Mouse (Mus musculus): ENCODE results near the gene Naxd. TPM values are rescaled to one million over a fixed set of nuclear protein-coding genes. Genes with fewer than 3 reads are reported as not detected.
"Not testable (repeated sequence)": the region's sequence is repeated elsewhere in the genome, so short reads cannot be mapped to it uniquely, and the experiment has no call there.

Gene Naxd
- polyA plus RNA-seq, 1 experiment from 2014 or later = 52.1 TPM

DNA sequence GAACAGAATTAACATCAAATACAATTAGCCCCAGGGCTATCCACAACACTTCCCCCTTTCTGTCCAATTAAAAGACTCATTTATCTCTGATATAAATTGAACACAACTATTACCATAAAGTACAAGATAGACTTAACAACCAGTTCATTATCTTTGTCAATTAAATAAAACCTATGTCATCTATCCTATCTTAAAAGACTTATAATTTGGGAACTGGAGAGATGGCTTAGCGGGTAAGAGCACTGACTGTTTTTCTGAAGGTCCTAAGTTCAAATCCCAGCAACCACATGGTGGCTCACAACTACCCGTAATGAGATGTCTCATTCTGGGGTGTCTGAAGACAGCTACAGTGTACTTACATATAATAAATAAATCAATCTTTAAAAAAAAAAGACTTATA lies 5.0 kb upstream of the Naxd start:
- WGBS (ENCODE audit: insufficient replicate concordance) = 69% methylated on average over 2 of the region's 2 CpGs
- H3K4me3 ChIP-seq; H3K36me3 ChIP-seq; H3K4me2 ChIP-seq; ATAC-seq; H3K27ac ChIP-seq; H3K4me1 ChIP-seq; H3K9me3 ChIP-seq (replicated peaks); H3K9ac ChIP-seq: not testable (repeated sequence)
- H3K27me3 ChIP-seq (replicated peaks) = peaks cover 50% of the 10 kb centered on the region

DNA sequence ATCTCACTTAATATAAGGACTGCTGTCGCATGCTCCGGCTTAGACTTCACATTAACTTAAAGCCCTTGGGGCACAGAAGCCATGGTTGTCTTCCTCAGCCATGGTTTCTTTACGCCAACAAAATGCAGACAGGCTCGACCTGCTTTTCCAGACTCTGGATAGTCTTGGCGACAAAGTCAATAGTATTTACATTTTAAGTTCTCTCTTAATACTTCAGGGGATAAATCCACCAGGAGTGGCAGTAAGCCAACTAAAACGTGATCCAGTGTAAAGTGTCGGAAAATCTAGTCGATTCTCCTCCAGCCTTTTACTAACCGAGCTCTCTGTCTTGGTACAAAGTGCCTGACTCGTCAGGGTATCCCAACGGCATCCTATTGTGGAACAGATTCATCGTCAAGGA lies 975 bp downstream of the Naxd start:
- peaks cover 26% of the 10 kb centered on the region for H3K36me3 ChIP-seq
- no peak overlapping the region for H3K27ac ChIP-seq
- H3K27me3 ChIP-seq (replicated peaks) = 0 out of 2 replicates have a peak, but pooled peaks cover 12% of the 10 kb centered on the region
- peaks cover 33% of the 10 kb centered on the region for H3K4me1 ChIP-seq
- peak overlapping the region; percentile 95 for H3K9ac ChIP-seq
- ATAC-seq = no peak
- WGBS (ENCODE audit: insufficient replicate concordance) = 58% methylated on average over 12 of the region's 12 CpGs
- no peaks in the 10 kb centered on the region for H3K9me3 ChIP-seq (replicated peaks)
- H3K4me2 ChIP-seq = peak overlapping the region; percentile 83
- peak overlapping the region; percentile 95 for H3K4me3 ChIP-seq

DNA sequence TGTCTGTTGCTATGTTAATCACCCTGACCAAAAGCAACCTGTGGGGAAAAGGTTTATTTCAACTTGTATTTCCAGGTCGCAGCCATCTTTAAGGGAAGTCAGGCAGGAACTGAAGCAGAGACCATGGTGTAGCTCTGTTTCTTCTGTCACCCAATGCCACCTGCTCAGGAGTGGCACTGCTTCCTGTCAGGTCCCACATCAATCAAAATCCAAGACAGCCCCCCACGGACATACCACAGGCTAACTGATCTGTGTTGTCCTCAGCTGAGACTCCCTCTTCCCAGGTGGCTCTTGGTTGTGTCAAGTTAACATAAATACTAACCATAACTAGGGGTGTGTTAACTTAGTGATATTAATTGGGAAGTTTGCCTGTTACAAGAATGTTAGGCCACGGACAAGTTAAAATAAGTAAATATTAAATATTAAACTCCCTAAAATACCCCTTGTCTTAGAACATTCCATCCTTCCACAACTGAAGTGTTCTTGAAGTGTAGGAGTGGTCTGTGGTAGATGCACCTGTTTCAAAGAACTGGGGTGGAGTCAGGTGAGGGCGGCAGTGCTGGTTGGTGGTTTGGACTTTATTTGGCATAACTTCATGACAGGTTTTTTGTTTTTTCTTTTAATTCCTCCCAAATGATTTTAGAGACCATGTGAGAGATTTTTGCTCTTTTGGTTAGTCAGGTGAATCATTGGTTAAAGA lies 1.6 kb downstream of the Naxd start:
- Histone ChIP-seq H3K9ac (peak overlapping the region; percentile 95; the same call in 1 of the 2 replicates), H3K36me3 (peaks cover 33% of the 10 kb centered on the region), H3K4me2 (peak overlapping the region; percentile 83), H3K4me1 (peaks cover 33% of the 10 kb centered on the region), H3K27ac (no peak overlapping the region), H3K27me3 (replicated peaks) (0 out of 2 replicates have a peak, but pooled peaks cover 12% of the 10 kb centered on the region), H3K9me3 (replicated peaks) (no peaks in the 10 kb centered on the region), H3K4me3 (peak overlapping the region; percentile 95)
- no peak for ATAC-seq
- 65% methylated on average over 4 of the region's 4 CpGs for WGBS (ENCODE audit: insufficient replicate concordance)

DNA sequence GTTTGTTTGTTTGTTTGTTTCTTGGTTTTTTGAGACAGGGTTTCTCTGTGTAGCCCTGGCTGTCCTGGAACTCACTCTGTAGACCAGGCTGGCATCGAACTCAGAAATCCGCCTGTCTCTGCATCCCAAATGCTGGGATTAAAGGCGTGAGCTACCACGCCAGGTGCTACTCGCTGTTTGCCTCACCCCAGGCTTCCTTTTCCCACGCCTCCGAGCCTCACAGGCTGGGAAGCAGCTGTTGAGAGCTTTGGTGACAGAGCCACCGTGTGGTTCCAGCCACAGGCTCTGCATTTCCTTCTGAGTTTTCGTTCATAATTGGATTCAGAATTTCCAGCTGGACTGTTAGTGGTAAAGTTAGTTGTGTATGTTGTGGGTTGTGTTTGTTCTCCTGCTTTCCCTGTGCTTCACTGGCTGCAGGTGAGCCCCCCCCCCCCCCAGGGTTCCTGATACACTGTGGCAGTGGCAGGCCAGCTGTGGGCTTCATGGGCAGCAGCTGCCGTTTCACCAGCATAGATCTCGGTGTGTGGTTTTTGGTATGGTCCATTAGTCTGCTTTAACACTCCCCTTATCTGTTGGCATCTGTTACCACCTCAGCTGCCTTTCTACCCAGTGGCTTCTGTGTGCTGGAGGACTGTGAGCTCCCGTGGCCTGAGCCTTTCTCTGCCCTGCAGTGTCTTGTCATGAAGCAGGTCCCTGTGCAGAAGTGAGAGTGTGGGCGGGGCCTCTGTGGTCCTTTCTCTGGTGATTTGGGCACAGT lies 6.3 kb downstream of the Naxd start:
- H3K9ac ChIP-seq = no peak overlapping the region
- peaks cover 79% of the 10 kb centered on the region for H3K36me3 ChIP-seq
- H3K4me2 ChIP-seq = no peak overlapping the region
- H3K4me3 ChIP-seq = no peak overlapping the region
- no peaks in the 10 kb centered on the region for H3K9me3 ChIP-seq (replicated peaks)
- no peak overlapping the region for H3K27ac ChIP-seq
- 70% methylated on average over 13 of the region's 13 CpGs for WGBS (ENCODE audit: insufficient replicate concordance)
- no peaks in the 10 kb centered on the region for H3K27me3 ChIP-seq (replicated peaks)
- H3K4me1 ChIP-seq = peaks cover 19% of the 10 kb centered on the region
- ATAC-seq = no peak

DNA sequence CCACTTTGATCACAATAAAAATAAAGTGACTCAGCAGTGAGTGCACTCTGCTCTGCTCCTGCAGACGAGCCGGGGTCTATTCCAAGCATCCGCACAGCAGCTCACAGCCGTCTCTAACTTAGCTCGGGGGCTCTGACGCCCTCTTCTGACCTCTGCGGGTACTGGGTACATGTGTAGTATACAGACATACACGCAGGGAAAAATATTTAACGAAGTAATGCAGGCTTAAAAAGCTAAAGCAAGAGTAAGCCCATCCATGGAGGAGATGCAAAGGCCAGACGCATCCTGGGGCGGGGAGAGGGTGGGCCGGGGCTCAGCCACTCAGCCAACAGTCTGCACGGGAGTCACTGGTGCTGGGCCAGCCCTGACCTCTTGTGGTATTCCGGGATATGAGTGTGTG lies 8.8 kb downstream of the Naxd start:
- Histone ChIP-seq H3K36me3 (peaks cover 99% of the 10 kb centered on the region), H3K9me3 (replicated peaks) (no peaks in the 10 kb centered on the region), H3K27ac (no peak overlapping the region), H3K9ac (no peak overlapping the region), H3K27me3 (replicated peaks) (no peaks in the 10 kb centered on the region), H3K4me1 (peaks cover 5% of the 10 kb centered on the region; the same call in 1 of the 2 replicates), H3K4me2 (no peak overlapping the region), H3K4me3 (no peak overlapping the region)
- WGBS (ENCODE audit: insufficient replicate concordance) = 77% methylated on average over 14 of the region's 14 CpGs
- no peak for ATAC-seq

DNA sequence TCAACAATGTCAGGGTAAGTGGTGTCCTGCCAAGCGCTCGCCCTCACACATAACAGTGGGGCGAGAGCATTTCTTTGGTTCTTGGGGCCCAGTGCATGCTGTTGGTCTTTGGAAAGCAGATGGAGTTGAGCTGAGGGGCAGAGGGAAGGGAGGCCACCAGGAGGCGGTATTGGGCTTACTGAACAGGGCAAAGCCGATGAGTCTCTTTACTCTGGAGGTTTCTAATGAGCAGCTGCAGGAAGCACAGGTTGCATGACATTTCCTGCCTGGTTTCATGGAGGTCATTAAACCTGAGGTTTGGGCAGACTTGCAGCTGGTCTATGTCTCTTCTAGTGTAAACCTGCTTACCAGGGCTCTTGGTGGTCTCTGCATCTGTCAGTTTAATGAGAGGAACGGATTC lies 9.5 kb downstream of the Naxd start:
- H3K9me3 ChIP-seq (replicated peaks) = no peaks in the 10 kb centered on the region
- no peak overlapping the region for H3K4me3 ChIP-seq
- peaks cover 11% of the 10 kb centered on the region for H3K4me1 ChIP-seq
- no peak overlapping the region for H3K9ac ChIP-seq
- no peaks in the 10 kb centered on the region for H3K27me3 ChIP-seq (replicated peaks)
- no peak for ATAC-seq
- H3K36me3 ChIP-seq = peaks cover 99% of the 10 kb centered on the region
- no peak overlapping the region for H3K4me2 ChIP-seq
- H3K27ac ChIP-seq = no peak overlapping the region
- 70% methylated on average over 6 of the region's 6 CpGs for WGBS (ENCODE audit: insufficient replicate concordance)

DNA sequence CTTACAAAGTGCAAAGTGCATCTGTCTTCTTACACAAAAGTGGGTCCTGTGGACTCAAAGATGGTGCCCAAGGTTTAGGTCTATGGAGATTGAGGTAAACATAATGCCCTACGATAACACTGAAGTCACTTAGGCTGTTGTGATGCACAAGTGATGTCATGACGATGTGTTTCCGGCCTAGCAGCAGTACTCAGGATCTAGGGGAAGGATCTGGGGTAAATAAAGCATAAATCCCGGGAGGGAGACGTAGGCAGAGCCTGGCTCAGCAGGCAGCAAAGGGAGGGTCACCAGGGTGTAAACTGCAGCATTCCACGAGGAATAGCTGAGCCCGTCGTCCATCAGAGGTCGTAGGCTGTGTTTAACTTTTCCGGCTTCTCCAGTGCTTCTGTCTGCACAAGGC lies 11.6 kb downstream of the Naxd start:
- Histone ChIP-seq H3K9me3 (replicated peaks) (no peaks in the 10 kb centered on the region), H3K36me3 (peaks cover 99% of the 10 kb centered on the region), H3K9ac (no peak overlapping the region), H3K27me3 (replicated peaks) (no peaks in the 10 kb centered on the region), H3K4me3 (no peak overlapping the region), H3K4me1 (peaks cover 31% of the 10 kb centered on the region), H3K4me2 (no peak overlapping the region), H3K27ac (no peak overlapping the region)
- WGBS (ENCODE audit: insufficient replicate concordance) = 84% methylated on average over 10 of the region's 10 CpGs
- ATAC-seq = no peak

DNA sequence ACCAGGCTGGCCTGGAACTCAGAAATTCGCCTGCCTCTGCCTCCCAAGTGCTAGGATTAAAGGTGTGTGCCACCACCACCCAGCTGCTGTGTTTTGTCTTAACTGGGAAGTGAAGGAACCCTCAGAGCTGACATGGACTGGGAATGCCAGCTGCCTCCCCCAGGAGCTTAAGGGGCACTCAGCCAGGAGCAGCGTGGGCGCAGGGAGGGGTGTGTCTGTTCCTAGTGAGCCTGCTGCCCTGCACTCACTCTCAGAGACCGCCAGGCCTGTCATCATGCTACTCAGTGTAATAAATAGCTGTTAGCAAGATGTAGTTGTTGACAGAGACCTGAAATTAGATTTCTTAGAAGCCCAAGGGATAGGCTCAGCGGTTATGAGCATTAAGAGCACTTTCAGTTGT lies 13.7 kb downstream of the Naxd start:
- Histone ChIP-seq H3K27me3 (replicated peaks) (no peaks in the 10 kb centered on the region), H3K4me1 (peaks cover 48% of the 10 kb centered on the region), H3K9ac (no peak overlapping the region), H3K4me3 (no peak overlapping the region), H3K4me2 (no peak overlapping the region), H3K36me3 (peaks cover 99% of the 10 kb centered on the region), H3K9me3 (replicated peaks) (no peaks in the 10 kb centered on the region), H3K27ac (no peak overlapping the region)
- WGBS (ENCODE audit: insufficient replicate concordance) = 88% methylated on average over 5 of the region's 5 CpGs
- ATAC-seq = no peak

DNA sequence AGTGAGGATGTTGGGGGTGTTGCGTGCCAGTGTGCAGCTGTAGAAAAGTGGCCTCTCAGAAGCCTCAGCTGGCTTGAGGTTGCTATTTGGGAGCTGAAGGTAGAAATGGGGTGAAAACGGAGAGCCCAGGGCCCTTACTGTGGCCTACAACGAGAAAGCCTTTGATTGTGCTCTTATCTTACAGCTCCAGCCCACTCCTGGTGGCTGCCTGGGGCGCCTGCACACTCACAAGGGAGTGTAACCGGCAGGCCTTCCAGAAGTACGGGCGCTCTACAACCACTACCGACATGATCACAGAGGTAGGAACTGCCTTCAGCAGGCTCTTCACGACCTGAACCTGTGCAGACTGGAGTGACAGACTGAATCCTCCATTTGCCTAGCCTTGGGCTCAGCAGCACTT lies 15.4 kb downstream of the Naxd start:
- H3K4me2 ChIP-seq = peak overlapping the region; percentile 48
- peak overlapping the region; percentile 84 for H3K27ac ChIP-seq
- H3K9ac ChIP-seq = peak overlapping the region; percentile 44
- peaks cover 99% of the 10 kb centered on the region for H3K36me3 ChIP-seq
- ATAC-seq = peak; percentile 88
- H3K9me3 ChIP-seq (replicated peaks) = no peaks in the 10 kb centered on the region
- 0 out of 2 replicates have a peak overlapping the region, but pooled peaks have one; percentile 7 for H3K4me3 ChIP-seq
- WGBS (ENCODE audit: insufficient replicate concordance) = 28% methylated on average over 9 of the region's 9 CpGs
- peaks cover 48% of the 10 kb centered on the region for H3K4me1 ChIP-seq
- H3K27me3 ChIP-seq (replicated peaks) = no peaks in the 10 kb centered on the region

DNA sequence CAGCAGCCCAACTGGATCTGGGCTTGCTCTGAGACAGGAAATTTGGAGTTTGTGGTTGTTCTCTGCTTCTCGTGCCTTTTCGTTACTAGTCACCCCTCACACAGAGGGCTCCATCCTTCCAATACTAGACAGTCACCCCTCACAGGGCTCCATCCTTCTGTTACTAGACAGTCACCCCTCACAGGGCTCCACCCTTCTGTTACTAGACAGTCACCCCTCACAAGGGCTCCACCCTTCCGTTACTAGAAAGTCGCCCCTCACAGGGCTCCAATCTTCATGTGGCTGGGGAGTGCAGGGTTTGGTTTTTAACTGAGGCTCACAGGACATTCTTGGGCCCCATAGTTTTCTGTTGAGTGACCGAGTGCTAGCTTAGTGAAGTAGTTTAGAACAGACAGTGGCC lies 15.9 kb downstream of the Naxd start:
- 47% methylated on average over 5 of the region's 5 CpGs for WGBS (ENCODE audit: insufficient replicate concordance)
- H3K4me3 ChIP-seq = 0 out of 2 replicates have a peak overlapping the region, but pooled peaks have one; percentile 7
- peak; percentile 59 for ATAC-seq
- H3K4me2 ChIP-seq = peak overlapping the region; percentile 48
- peaks cover 99% of the 10 kb centered on the region for H3K36me3 ChIP-seq
- peak overlapping the region; percentile 84 for H3K27ac ChIP-seq
- no peaks in the 10 kb centered on the region for H3K9me3 ChIP-seq (replicated peaks)
- no peaks in the 10 kb centered on the region for H3K27me3 ChIP-seq (replicated peaks)
- peak overlapping the region; percentile 44; the same call in 1 of the 2 replicates for H3K9ac ChIP-seq
- peaks cover 43% of the 10 kb centered on the region for H3K4me1 ChIP-seq

DNA sequence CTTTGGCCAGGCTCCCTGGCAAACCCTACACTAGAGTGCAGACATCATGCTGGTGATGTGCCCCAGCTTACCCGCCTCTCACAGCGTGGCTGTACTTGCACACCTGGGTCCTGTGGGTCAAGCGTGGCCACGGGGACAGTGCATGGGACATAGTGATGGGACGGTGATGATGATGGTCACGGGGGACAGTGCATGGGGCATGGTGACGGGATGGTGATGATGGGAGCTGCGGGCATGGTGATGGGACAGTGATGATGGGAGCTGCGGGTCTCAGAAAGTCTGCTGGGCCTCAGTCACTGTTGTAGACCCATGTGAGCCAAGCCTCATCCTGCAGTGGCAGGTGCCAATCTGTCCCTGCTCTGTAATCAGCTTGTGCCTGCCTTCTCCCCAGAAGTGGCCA lies 19.0 kb downstream of the Naxd start:
- Histone ChIP-seq H3K4me1 (peaks cover 43% of the 10 kb centered on the region), H3K9me3 (replicated peaks) (no peaks in the 10 kb centered on the region), H3K27me3 (replicated peaks) (no peaks in the 10 kb centered on the region), H3K4me3 (no peak overlapping the region), H3K4me2 (no peak overlapping the region), H3K36me3 (peaks cover 92% of the 10 kb centered on the region), H3K27ac (no peak overlapping the region), H3K9ac (no peak overlapping the region)
- WGBS (ENCODE audit: insufficient replicate concordance) = 85% methylated on average over 9 of the region's 9 CpGs
- ATAC-seq = no peak

DNA sequence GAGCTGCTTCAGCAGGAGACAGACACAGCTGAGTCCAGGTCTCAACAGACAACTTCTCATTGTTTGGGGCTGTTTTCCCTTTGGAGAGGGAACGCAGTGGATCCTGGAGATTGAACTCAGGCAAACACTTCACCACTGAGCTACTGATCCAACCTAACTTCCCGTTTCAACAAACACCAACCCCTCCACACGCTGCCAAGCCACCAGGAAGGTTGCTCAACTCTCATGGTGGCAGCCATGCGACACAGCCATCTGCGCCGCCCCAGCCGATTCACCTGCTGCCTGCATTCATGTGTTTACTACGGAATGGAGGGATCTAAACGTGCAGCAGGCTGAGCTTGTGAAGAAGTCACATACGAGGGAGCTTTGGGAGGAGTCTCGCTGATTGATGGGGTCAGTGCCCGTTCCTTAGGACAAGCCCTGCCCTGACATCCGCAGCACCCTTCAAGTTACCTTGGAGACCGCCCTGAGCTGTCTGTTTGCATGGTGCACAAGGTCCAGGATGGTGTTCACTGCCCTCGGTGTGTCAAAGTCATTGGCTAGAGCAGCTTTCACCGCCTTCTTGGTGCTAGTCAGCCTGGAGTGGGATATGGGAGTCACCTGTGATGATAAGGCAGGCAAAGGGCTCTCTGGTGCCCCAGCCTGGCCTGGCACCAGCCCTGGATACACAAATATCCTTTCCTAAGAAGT lies 20.2 kb downstream of the Naxd start:
- 80% methylated on average over 16 of the region's 16 CpGs for WGBS (ENCODE audit: insufficient replicate concordance)
- no peak overlapping the region for H3K9ac ChIP-seq

More for the DNA sequence above, 20.2 kb downstream of the Naxd start:
- ATAC-seq = no peak
- Histone ChIP-seq H3K27me3 (replicated peaks) (no peaks in the 10 kb centered on the region), H3K4me2 (no peak overlapping the region), H3K27ac (no peak overlapping the region), H3K9me3 (replicated peaks) (no peaks in the 10 kb centered on the region), H3K4me3 (no peak overlapping the region), H3K4me1 (peaks cover 30% of the 10 kb centered on the region), H3K36me3 (peaks cover 92% of the 10 kb centered on the region)

Measured in liver, embryonic 12.5 days (tissue).